Mouse (Mus musculus) thymus, postnatal 10 days (tissue): ENCODE measurements around the gene Fgfr2.

Experiments used
- DNase-seq, 2 experiments: peaks; one replicate each; pipeline ENCODE4 v3.0.0; 2021; ENCODE audit warnings: low spot score in 2 of 2

The Fgfr2 gene

GRCm38 (mm10) chr7:132576891-132577290, 546.3 kb downstream of the Fgfr2 start:
- DNase-seq, result no peak

DNA sequence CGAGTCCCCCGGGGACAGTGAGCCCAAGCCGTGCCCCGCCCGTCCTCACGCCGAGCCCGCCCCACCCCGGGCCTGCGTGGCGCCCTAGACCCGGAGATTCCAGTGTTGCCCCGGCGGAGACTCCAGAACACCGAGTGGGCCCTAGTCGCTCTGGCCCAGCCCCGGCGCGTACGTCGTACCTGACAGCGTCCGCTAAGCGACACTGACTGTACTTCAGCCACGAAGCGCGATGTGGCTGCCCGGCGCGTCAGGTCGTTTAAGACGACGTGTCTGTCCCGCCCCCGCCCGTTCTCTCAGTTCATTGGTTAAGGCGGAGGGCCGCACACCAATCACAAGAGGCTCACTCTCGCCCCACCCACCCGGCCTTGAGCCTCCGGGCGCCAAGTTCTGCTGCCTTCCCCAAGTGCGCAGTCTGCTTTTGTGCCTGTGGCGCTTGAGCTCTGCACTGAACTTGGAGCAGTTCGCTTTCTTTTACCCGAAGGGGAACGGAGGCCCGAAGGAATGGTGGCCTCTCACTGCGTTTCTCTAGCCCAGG, 547.0 kb downstream of the Fgfr2 start, which contains the start of gene Oat:
Gene Oat, minus strand, starts transcription at position 283 of the 535 bp plus-strand sequence.
- DNase-seq, result peak; percentile 93 to 94

GRCm38 (mm10) chr7:132575623-132576022, 547.5 kb downstream of the Fgfr2 start:
- DNase-seq, result peak; percentile 70 to 84

GRCm38 (mm10) chr7:132574646-132575045, 548.5 kb downstream of the Fgfr2 start:
- DNase-seq, result no peak

DNA sequence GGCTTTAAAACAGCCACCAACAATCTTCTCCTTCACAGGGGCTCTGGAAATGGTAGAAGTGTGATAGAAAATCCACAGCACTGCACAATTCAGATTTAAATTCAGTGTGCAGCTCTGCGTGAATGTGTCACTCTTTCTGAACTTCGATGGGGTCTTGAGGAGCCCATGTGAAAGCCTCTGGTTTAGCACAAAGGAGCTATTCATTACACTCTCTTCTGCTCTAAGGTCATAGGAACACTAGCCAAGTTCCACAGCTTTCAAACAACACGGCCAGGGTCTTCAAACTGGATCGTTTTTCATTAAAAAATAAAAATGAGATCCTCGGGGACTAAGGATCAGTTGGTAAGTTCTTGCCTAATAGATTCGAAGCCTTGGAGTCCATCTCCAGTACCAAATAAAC, 549.9 kb downstream of the Fgfr2 start:
- no peak for DNase-seq

- no peak for DNase-seq
Observed at GRCm38 (mm10) chr7:132572738-132573137, 550.4 kb downstream of the Fgfr2 start.

GRCm38 (mm10) chr7:132571481-132571880, 551.7 kb downstream of the Fgfr2 start:
- DNase-seq, result no peak

DNA sequence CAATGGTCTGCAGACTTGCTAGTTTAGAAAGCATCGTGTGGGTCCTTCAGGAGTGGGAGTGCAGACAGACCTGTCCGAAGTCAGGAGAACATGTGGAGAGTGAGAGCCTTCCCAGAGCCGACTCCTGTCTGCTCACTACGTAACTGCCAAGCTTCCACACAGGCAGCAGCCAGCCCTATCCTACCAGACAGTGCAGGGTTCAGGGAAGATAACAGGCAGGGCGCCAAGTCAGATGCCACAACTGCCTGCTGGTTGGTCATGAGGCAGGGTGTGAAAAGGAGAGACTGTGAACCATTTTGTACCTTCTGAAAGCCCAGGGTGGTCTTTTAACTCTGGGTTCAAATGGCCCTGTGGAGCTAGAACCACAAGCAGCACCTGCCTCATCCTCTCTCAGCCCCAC, 553.1 kb downstream of the Fgfr2 start:
- DNase-seq, result no peak

- peak; percentile 34 to 46 for DNase-seq
Observed at GRCm38 (mm10) chr7:132568817-132569216, 554.3 kb downstream of the Fgfr2 start.

DNA sequence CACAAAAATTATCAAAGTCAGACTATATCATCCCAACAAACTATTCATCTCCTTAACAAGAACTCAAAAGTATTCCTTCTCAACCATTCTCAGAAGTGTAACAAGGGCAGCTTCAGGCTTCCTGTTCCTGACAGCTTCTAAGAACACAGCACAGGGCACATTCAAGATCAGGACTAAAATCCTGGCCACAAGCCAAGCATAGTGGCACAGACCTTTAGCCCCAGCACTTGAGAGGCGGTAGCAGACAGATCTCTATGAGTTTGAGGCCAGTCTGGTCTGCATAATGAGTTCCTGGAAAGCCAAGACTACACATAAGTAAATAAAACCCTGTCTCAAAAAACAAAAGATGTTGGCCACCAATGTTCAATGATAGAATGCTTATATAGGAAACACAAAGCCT, 557.3 kb downstream of the Fgfr2 start:
- DNase-seq, result no peak

DNA sequence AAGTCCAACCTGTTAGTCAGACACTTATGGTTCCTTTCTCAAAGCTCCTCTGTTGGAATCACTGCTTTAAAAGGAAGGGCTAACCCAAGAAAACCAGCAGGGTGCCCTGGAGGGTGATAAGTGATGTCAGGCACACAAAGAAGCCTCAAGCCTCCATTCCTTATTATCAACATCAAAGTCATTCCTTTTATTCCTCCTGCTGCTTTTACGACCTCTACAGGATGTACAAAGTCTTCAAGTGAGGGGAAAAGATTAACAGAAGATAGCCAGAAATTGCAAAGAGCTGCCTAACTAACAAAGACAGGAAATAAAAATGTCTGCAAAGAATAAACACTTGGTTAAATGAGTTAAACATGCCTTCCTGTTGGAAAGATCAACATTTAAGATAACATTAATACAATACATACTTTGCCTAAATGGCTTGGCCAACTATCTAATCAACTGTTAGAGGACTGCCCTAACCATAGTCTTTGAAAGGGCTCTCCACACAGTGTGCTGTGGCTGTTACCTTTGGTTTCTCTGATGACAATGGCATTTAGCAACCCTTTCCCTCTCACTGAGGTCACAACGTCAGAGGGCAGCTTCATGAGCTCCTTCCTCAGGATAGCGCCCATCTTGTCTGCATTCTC, 563.9 kb downstream of the Fgfr2 start:
- no peak for DNase-seq

GRCm38 (mm10) chr7:132558141-132558736, 564.9 kb downstream of the Fgfr2 start:
- DNase-seq, result no peak

- no peak for DNase-seq
Observed at GRCm38 (mm10) chr7:132556575-132556974, 566.6 kb downstream of the Fgfr2 start.

- no peak for DNase-seq
Observed at GRCm38 (mm10) chr7:132555911-132556310, 567.2 kb downstream of the Fgfr2 start.

- no peak for DNase-seq
Observed at GRCm38 (mm10) chr7:132554091-132554490, 569.1 kb downstream of the Fgfr2 start.

DNA sequence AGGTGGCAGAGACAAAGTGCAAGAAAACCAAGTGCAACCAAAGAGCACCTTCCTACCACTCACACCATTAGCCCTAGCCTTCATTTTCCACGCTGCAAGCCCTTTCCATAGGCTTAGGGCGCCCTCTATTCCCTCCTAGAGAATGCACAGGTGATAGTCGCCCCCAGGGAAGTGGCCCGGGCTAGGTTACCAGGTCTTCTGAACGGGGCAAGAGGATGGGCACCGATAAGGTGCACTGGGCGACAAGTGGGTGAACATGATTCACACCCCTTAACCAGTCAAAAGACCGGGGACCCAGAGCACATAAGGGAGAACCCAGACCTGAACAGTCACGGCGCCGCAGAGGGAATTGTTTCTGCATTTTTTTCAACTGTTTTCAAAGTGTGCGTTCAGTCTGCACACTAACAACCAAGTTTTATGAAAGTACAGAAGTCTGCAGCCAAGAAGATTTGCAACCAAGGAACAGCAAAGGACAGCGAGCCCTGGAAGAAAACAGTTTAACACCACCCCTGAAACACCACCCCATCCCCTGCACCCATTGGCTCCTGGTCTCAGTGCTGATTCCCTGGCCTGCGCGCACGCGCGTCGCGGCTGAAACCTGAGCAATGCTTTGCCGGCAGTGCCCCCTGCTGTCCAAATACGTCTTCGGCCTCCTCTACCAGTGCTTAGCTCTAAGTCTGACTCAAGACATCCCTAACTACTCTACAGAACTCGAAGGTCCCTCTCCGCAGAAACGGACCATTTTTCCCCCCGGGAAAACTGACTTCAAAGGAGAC, 571.6 kb downstream of the Fgfr2 start:
- DNase-seq, result peak; percentile 89 to 98

GRCm38 (mm10) chr7:132547126-132547525, 576.0 kb downstream of the Fgfr2 start:
- no peak for DNase-seq

DNA sequence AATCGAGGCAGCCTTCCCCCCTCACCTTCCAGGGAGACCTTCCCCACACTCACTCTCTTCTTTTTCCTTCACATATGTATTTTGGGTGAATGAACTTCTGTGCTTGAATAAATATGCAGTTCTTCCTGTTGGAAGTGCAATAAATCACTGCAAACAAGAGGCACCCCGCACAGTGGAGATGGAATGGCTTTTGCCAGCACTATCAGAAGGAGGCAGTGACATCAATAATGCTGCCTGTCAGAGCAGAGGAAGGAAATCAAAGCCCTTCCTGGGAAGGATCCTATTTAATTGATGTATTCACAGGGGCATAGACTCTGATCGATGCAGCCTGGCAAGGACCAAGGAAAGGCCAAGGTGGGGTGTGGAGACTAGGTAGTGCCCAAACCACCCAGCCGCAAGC, 580.7 kb downstream of the Fgfr2 start:
- DNase-seq, result no peak

GRCm38 (mm10) chr7:132541566-132541965, 581.6 kb downstream of the Fgfr2 start:
- DNase-seq, result no peak

DNA sequence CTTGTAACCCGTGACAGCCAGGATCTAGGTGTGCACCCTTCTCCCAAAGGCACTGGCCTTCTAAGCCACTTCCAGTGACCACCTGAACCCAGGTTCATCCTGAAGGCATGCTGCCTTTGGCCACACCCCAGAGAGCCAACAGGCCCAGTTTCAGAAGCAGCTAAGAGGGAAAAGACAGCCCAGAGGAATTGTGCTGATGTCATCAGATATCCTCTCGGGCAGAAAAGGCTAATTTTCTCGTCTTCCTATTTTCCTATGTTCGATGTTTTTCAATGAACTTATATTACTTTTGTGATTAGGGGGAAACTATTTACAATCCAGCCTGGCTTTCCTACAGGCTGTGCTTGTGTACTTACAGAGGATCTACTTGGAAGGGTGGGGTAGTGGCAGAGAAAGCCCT, 582.6 kb downstream of the Fgfr2 start:
- DNase-seq, result no peak

DNA sequence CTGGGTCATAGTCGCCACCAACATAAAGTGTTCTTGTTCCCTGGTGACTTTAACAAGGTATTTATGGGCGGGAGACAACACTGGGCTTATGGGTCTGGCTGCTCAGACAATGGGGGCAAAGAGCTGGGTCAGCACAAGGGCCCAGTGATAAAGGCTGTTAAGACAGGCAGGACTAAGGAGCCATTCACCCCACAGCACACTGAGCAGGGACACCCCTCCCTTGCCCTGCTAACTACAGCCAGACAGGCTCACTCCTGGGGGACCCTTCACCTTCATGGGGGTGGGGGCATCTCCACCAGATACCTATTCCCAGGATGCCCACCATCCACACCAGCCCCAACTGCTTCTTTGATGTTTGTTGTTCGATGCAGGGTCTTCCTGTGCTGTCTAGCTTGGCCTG, 593.9 kb downstream of the Fgfr2 start:
- DNase-seq, result no peak

DNA sequence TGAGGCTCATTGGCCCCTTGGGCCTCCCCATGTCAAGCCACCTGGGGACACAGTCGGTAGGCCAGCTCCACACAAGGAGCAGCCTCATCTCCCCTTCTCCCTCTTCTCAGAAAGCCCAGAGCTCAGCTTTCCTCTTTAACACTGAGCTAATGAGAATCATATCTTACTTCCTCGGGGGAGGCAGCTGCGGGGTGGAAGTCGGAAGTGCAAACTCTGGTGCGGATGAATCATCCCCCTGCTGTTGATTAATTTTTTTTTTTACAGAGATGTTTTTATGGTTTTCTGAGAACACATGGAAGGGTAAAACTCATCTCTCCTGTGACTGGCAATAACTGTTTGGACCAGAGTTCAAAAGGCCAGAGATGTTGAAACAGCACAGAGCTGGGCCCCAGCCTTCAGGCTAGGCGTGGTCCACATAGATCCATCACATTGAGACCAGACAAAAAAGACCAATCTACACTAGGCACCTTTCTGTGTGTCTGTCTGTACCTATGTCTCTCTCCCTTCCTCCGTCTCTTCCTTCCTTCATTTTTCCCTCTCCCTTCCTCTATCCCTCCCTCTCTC, 609.6 kb downstream of the Fgfr2 start:
- no peak for DNase-seq
